Mouse (Mus musculus) midbrain, embryonic 10.5 days (tissue): ENCODE measurements around the gene Stn1. TPM values are rescaled to one million over a fixed set of nuclear protein-coding genes. Genes with fewer than 3 reads are reported as not detected.

Source experiments
- DNase-seq: peaks from one replicate; pipeline ENCODE4 v3.0.0-alpha.2; 2017; ENCODE audit warnings: low spot score
- H3K27ac ChIP-seq: fragments of 300-500 bp; sonication (generic); replicated peaks from 2 replicates; pipeline ENCODE4 v1.5.1; 2016; ENCODE audit warnings: mild to moderate bottlenecking
- H3K27me3 ChIP-seq: fragments of 300-500 bp; sonication (generic); 2 replicates; pipeline ENCODE4 v1.6.1; 2016; ENCODE audit warnings: low read depth, mild to moderate bottlenecking; ENCODE audit not compliant: poor library complexity, severe bottlenecking
- H3K36me3 ChIP-seq: fragments of 300-500 bp; sonication (generic); 2 replicates; pipeline ENCODE4 v1.6.1; 2016; ENCODE audit warnings: mild to moderate bottlenecking, moderate library complexity
- H3K4me1 ChIP-seq: fragments of 300-500 bp; sonication (generic); 2 replicates; pipeline ENCODE4 v1.6.1; 2016
- H3K4me3 ChIP-seq: fragments of 300-500 bp; sonication (generic); 2 replicates; pipeline ENCODE4 v1.5.1; 2016; ENCODE audit warnings: mild to moderate bottlenecking, moderate library complexity
- H3K9me3 ChIP-seq: fragments of 300-500 bp; sonication (generic); replicated peaks from 2 replicates; pipeline ENCODE4 v1.6.1; 2016; ENCODE audit warnings: mild to moderate bottlenecking
- WGBS: fragments of 180-500 bp; shearing (Covaris S2); methylation state at CpG from one replicate; pipeline ENCODE4 v1.1.7; 2016; 5-methylcytosine and 5-hydroxymethylcytosine counted together
- polyA plus RNA-seq: library from polyadenylated mRNA; unstranded; fragments of >200 nt; fragmentation: Nextera tagmentation; extraction: Ambion mirVana; gene quantifications from 2 replicates; pipeline ENCODE4 v1.2.1, GENCODE M21; 2016

The Stn1 gene
- polyA plus RNA-seq, 1 experiment from 2014 or later: 63.4 TPM

- Histone ChIP-seq H3K4me1 (peaks cover 69% of the 10 kb centered on the region), H3K36me3 (0 out of 2 replicates have a peak, but pooled peaks cover 3% of the 10 kb centered on the region), H3K27ac (no peak overlapping the region), H3K4me3 (no peak overlapping the region), H3K27me3 (peaks cover 35% of the 10 kb centered on the region), H3K9me3 (peaks cover 5% of the 10 kb centered on the region)
- 90% methylated on average over 9 of the region's 9 CpGs for WGBS
- DNase-seq: no peak
Observed at GRCm38 (mm10) chr19:47461386-47461785, 75.9 kb downstream of the Stn1 start.

DNA sequence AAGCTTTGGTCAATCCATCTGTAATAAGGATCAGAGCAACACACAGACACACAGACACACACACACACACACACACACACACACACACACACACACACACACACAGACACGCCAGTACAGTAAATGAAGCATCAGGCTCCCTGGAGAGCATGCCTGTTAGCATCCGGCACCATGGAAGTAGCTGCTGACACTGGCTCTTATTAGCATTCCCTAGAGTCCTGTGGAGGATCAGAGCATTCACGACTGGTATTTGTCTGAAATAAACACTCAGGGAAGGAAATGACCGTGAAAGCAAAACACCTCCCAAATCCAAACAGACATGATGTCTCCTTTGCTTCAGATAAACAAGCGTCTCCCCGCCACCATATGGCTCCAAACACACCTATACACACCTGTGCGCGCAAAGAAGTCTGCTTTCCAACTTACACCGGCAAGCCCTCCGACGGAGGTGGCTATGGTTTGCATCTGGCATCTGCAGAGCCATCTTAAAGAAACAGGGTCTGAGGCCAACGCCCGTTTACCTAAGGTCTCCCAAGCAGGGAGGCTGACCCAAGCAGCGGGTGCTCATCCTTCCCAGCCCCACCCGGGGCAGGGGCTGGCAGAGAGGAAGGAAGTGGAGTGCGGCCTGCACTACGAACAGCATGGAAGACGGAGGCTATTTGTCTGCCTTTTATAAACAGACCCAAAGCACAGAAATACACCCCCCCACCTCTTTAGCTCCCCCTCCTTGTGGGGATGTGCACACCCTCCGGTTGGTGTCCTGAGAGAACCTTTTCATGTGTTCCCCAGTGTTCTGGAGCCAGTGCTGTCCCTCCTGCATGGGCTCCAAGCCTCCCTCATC, 77.0 kb downstream of the Stn1 start:
- Histone ChIP-seq H3K9me3 (peaks cover 5% of the 10 kb centered on the region), H3K27me3 (peaks cover 31% of the 10 kb centered on the region), H3K27ac (no peak overlapping the region), H3K4me3 (no peak overlapping the region), H3K4me1 (peaks cover 73% of the 10 kb centered on the region), H3K36me3 (0 out of 2 replicates have a peak, but pooled peaks cover 3% of the 10 kb centered on the region)
- DNase-seq: no peak
- 72% methylated on average over 19 of the region's 19 CpGs for WGBS

GRCm38 (mm10) chr19:47459214-47459613, 78.1 kb downstream of the Stn1 start:
- Histone ChIP-seq H3K4me1 (peaks cover 66% of the 10 kb centered on the region), H3K27me3 (peaks cover 41% of the 10 kb centered on the region), H3K27ac (no peak overlapping the region), H3K36me3 (0 out of 2 replicates have a peak, but pooled peaks cover 3% of the 10 kb centered on the region), H3K4me3 (no peak overlapping the region), H3K9me3 (peaks cover 5% of the 10 kb centered on the region)
- 94% methylated on average over 4 of the region's 5 CpGs for WGBS
- no peak for DNase-seq

- H3K4me3 ChIP-seq: no peak overlapping the region
- H3K27me3 ChIP-seq: peaks cover 47% of the 10 kb centered on the region
- 79% methylated on average over 17 of the region's 17 CpGs for WGBS
- DNase-seq: no peak
- peaks cover 66% of the 10 kb centered on the region for H3K4me1 ChIP-seq
- peaks cover 5% of the 10 kb centered on the region for H3K9me3 ChIP-seq
- 0 out of 2 replicates have a peak, but pooled peaks cover 3% of the 10 kb centered on the region for H3K36me3 ChIP-seq
- H3K27ac ChIP-seq: no peak overlapping the region
Observed at GRCm38 (mm10) chr19:47458504-47459161, 78.7 kb downstream of the Stn1 start.

GRCm38 (mm10) chr19:47457711-47458503, 79.4 kb downstream of the Stn1 start:
- no peak overlapping the region for H3K4me3 ChIP-seq
- peaks cover 63% of the 10 kb centered on the region for H3K4me1 ChIP-seq
- no peak for DNase-seq
- H3K36me3 ChIP-seq: 0 out of 2 replicates have a peak, but pooled peaks cover 3% of the 10 kb centered on the region
- peaks cover 51% of the 10 kb centered on the region for H3K27me3 ChIP-seq
- WGBS: 77% methylated on average over 13 of the region's 13 CpGs
- H3K27ac ChIP-seq: no peak overlapping the region
- H3K9me3 ChIP-seq: peaks cover 5% of the 10 kb centered on the region

- no peak for DNase-seq
- H3K4me3 ChIP-seq: no peak overlapping the region
- peaks cover 33% of the 10 kb centered on the region for H3K27me3 ChIP-seq
- no peaks in the 10 kb centered on the region for H3K9me3 ChIP-seq
- H3K36me3 ChIP-seq: no peaks in the 10 kb centered on the region
- H3K4me1 ChIP-seq: peaks cover 68% of the 10 kb centered on the region
- no peak overlapping the region for H3K27ac ChIP-seq
- 77% methylated on average over 6 of the region's 6 CpGs for WGBS
Observed at GRCm38 (mm10) chr19:47456021-47456420, 81.3 kb downstream of the Stn1 start.

DNA sequence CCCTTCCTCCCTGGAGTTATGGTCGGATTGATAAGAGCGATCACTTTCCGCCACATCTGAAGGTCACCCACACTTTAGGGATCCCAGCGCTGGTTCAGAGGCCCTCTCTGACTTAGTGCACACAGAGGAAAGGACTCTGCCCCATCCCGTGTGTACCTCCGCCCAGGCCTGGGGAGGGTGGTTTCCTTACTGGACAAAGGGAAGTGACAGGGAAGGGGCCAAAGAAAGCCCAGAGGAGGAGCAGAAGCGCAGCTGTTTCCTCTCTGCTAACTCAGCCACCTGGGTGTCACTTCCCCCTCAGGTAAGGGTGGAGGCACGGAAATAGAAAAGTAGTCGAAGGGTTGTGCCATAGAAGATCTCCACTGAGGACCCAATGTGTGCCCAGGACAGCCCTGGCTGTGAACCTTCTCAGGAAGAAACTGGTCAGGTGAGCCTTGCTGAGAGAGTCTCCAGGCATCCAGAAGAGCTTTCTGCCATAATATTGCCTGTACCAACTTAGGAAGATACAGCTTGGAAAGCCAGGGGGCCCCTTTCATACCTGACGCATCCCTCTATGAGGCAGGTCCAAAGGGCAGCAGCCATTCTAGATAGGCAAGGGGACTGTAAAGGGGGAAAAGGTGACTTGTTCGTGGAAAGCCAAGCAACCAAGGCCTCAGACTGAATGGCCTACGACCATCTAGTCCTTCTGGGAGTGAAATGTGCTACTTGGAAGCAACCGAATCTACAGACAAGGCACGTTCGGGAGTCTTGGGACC, 82.1 kb downstream of the Stn1 start:
- H3K9me3 ChIP-seq: no peaks in the 10 kb centered on the region
- 83% methylated on average over 15 of the region's 15 CpGs for WGBS
- no peak overlapping the region for H3K27ac ChIP-seq
- peaks cover 69% of the 10 kb centered on the region for H3K4me1 ChIP-seq
- H3K27me3 ChIP-seq: peaks cover 33% of the 10 kb centered on the region
- H3K4me3 ChIP-seq: no peak overlapping the region
- no peak for DNase-seq
- H3K36me3 ChIP-seq: no peaks in the 10 kb centered on the region

DNA sequence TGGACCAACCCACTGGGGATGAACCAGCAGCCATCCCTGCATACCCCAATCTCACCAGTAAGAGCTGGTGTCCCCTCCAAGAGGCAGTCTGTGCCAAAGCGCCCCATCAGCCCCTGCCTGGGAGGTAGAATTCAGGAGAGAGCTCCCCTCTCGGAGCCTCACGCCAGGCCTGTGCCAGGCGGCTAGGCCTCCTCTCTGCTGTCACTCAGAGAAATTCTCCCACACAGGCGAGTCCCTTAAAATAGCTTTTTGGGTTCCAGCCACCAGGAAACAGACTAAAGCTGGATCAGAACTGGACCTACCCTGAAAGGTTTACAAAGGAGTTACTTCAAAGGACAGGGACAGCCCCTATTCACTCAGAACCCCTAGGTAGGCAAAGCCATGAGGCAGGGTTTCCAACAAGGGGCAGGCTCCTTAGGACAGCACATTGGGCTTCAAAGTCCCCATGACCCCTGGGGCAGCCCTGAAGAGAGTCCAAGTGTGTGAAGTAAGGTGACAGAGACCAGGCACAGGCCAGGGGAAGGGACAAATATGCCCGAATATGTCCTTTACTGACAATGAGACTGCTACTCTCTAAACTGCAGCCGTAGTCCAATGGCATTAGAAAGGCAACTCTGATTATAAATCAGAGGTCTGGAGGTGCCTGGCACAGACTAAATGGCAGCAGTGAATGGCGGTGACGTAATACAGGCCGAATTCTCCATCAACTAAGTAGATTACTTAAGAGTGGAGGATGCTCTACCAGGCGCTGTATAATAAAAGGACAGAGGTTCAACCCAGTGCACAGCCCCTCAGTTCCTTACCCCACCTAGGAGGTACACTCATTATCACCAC, 82.9 kb downstream of the Stn1 start:
- WGBS: 78% methylated on average over 11 of the region's 11 CpGs
- no peak for DNase-seq
- Histone ChIP-seq H3K9me3 (no peaks in the 10 kb centered on the region), H3K36me3 (no peaks in the 10 kb centered on the region), H3K27me3 (peaks cover 36% of the 10 kb centered on the region), H3K4me1 (peaks cover 73% of the 10 kb centered on the region), H3K27ac (peak overlapping the region; percentile 47), H3K4me3 (no peak overlapping the region)

DNA sequence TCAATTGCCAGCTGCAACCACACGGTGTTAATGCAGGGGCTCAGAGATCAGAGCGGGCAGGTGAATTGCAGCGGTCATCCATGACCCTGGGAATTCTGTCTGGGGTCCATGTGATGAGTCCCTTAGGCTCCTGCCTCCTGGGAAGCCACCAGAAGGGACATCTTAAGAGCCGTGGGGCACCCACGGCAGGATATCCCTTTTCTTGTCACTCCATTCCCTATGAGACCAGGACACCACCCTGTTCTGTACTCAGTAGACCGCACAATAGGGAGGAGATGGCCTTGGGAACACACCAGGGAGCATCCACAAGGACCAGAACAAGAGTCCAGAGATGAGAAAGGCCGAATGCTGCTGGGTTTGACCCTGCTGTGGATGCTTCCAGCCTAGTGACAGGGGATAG, 84.0 kb downstream of the Stn1 start:
- H3K27ac ChIP-seq: no peak overlapping the region
- peaks cover 42% of the 10 kb centered on the region for H3K27me3 ChIP-seq
- H3K9me3 ChIP-seq: no peaks in the 10 kb centered on the region
- H3K36me3 ChIP-seq: no peaks in the 10 kb centered on the region
- no peak overlapping the region for H3K4me3 ChIP-seq
- 84% methylated on average over 7 of the region's 7 CpGs for WGBS
- peaks cover 77% of the 10 kb centered on the region for H3K4me1 ChIP-seq
- DNase-seq: no peak

- H3K27me3 ChIP-seq: peaks cover 43% of the 10 kb centered on the region
- DNase-seq: no peak
- H3K4me1 ChIP-seq: peaks cover 77% of the 10 kb centered on the region
- H3K36me3 ChIP-seq: no peaks in the 10 kb centered on the region
- H3K9me3 ChIP-seq: no peaks in the 10 kb centered on the region
- no peak overlapping the region for H3K27ac ChIP-seq
- 93% methylated on average over 10 of the region's 10 CpGs for WGBS
- no peak overlapping the region for H3K4me3 ChIP-seq
Observed at GRCm38 (mm10) chr19:47452682-47453081, 84.6 kb downstream of the Stn1 start.

DNA sequence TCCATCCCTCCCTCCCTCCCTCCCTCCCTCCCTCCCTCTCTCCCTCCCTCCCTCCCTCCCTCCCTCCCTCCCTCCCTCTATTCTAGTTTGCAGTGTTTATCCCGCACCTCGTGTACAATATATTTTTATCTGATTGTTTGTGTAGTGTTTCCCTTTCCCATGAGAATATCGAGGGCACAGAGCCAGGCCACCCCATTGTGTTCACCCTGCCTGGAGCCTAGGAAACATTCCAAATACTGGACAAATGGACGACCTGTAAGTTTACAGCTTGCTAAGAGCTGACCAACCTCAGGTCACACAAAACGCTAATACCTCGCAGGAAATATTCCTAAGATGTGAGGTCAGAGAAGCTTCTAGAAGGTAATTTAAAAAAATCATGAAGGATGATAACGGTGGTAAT, 85.1 kb downstream of the Stn1 start:
- Histone ChIP-seq H3K4me1 (peaks cover 77% of the 10 kb centered on the region), H3K36me3 (no peaks in the 10 kb centered on the region), H3K27ac (no peak overlapping the region), H3K27me3 (peaks cover 43% of the 10 kb centered on the region), H3K4me3 (no peak overlapping the region), H3K9me3 (no peaks in the 10 kb centered on the region)
- DNase-seq: no peak
- WGBS: 91% methylated on average over 7 of the region's 7 CpGs
